Mouse (Mus musculus): ENCODE measurements around the gene H2-Aa.

Gene H2-Aa

DNA sequence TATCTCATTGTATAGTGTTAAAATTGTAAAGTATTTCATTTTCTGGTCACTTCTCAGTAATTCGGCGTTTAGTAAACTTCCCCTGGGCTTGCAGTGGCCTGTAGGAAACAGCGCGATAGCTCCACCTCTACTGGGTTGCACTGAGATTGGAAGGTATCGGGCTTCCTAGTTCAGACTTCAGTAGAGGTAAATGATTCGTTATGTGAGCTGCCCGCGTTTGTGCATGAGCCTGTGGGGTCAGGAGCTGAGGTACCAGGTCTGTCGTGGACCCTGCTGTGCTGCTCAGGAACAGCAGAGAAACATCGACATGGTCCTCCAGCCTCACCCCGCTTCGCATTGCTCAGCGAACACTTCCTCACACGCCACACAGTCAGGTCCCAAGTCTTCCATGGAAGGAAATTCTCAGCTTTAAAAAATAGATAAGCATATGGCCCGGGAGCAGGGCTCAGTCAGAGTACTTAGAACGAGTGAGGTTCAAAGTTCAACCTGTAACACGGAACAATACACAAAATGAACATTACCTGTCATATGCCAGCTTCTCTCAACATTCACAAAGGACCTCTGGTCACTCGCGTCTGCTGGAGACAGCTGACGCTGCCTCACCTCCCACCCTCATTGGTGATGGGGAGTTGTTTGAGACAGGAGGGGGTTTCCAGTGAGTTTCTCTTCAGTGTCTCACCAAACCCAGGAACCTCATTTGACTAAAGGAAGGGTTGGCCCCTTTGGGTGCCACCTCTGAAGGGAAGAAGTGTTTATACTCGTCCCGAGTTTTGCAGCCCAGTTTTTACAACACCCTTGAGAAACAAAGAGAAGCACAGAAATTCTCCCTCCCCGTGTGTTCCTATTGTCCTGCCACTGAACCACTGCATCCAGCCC, 13.3 kb upstream of the H2-Aa start:
- in situ Hi-C loops (cut with MboI, MseI) = no loop called here

DNA sequence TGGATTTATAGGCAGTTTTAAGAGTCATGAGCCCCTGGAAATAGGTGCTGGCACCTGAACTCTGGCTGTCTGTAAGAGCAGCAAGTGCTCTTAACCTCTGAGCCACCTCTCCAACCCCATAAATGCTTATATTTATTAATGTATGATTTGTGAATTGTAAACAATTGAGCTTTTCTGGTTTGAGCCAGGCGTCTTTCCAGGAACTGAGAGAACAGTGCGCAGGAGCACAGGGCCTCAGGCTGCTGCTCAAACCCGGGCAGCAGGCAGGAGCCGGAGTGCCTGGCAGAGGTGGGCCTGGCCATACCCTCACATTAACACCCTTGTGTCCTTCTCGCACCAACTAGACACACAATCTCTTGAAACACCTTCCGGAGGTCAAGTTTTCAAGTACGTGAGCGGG, 12.4 kb upstream of the H2-Aa start:
- in situ Hi-C loops (cut with MboI, MseI) = no loop called here

DNA sequence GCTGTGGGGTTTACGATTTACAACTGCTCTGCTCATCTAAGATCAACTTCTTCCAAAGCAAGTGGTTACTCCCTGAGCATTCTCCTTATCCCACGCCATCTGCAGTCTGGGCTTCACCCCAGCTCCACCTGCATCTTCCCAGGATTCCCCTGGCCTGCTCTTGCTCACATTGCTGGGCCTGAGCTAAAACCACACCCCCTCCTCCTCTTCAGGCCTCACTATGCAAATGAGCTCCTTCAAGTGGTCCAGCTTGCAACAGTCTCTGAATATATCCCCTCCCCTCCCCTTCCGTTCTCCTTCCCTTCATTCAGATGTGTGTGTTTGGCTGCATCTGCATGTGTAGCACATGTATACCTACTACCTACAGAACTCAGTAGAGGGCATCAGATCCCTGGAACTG, 11.7 kb upstream of the H2-Aa start:
- in situ Hi-C loops (cut with MboI, MseI) = no loop called here

DNA sequence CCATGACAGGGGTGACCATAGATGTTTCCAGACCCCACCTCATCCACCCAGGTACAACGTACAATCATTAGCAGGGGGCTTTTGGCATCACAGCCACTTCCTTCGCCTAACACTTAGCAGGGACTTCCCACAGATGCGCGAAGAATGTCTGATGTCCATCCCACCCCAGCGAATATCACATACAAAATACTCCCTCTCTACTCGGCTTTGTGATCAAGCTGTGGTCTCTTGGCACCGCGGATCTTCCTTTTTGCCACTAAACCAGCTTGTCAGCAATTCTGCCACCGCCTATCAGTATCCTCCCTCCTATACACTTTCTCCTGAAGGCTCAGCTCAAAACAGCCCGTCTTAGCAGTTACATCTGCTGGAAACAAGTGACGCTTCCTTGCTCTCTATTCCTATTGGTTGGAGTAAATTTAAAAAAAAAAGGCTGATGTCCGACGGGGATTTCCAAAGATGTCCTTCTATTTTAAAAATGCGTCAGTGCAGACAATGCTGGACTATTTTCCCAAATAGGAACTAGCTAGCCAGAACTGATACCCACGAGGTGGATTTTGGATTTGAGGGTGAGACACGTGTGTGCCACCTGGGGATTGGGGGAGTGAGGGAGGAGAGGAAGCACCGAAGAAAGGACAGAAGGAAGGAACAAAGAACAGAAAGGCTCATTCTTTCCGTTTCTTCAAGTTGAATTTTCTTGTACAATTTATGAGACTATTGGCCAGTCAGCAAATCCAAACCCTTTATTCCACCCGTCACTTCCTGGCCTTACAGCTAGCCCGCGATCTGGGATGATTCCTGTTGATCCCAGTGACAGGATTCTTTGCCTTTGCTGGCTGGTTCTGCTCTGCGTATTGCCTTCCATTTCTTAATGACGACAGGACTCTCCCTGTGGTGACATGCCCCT, 8.5 kb upstream of the H2-Aa start:
- in situ Hi-C loops (cut with MboI, MseI) = no loop called here

- in situ Hi-C loops (cut with MboI, MseI) = no loop called here
Observed at GRCm38 (mm10) chr17:34295307-34295706, 7.7 kb upstream of the H2-Aa start.

GRCm38 (mm10) chr17:34294249-34294648, 6.6 kb upstream of the H2-Aa start:
- in situ Hi-C loops (cut with MboI, MseI) = no loop called here

GRCm38 (mm10) chr17:34293533-34293932, 5.9 kb upstream of the H2-Aa start:
- in situ Hi-C loops (cut with MboI, MseI) = no loop called here

- in situ Hi-C loops (cut with MboI, MseI) = no loop called here
Observed at GRCm38 (mm10) chr17:34292570-34292969, 4.9 kb upstream of the H2-Aa start.

GRCm38 (mm10) chr17:34291609-34292008, 4.0 kb upstream of the H2-Aa start:
- in situ Hi-C loops (cut with MboI, MseI) = no loop called here

DNA sequence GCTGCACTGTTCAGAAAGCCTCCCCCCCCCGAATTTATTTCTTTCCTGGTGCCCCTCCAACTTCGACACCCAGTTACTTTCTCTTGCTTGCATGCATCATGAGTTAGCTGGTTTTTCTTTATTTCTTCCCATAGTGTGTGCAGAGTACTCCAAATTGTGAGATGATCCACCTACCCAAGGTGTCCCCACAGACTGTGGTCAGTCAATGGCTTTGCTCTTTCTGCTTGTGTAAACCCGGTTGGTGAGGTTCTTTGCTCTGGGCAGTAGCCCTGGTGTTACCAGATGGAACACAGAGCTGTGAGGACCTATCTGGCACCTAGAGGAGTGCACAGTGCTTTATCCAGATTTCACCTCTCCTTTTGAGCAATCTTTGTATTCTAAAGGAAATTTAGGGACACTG, 508 bp upstream of the H2-Aa start:
- in situ Hi-C loops (cut with MboI, MseI) = no loop called here

GRCm38 (mm10) chr17:34286999-34287398, 624 bp downstream of the H2-Aa start:
- in situ Hi-C loops (cut with MboI, MseI) = no loop called here

DNA sequence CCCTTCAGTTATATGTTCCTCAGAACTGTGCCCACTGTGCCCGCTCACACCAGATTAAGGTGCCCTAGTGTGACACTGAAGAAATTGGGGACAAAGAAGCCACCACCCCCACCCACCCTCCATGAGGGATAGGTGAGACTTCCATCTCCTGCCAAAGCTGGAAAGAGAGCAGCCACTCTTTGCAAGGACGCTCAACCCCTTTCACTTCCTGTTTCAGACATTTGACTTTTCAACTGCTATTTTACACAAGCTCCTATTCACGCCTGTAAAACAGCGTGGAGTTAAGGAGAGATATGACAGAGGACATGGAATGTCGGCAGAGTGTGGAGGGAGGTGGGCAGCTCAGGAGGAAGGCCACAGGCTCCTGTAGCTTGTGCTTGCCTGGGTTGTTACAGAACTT, 1.1 kb downstream of the H2-Aa start:
- in situ Hi-C loops (cut with MboI, MseI) = no loop called here

GRCm38 (mm10) chr17:34285848-34286247, 1.8 kb downstream of the H2-Aa start:
- in situ Hi-C loops (cut with MboI, MseI) = no loop called here

GRCm38 (mm10) chr17:34285371-34285770, 2.3 kb downstream of the H2-Aa start:
- in situ Hi-C loops (cut with MboI, MseI) = no loop called here

GRCm38 (mm10) chr17:34281836-34282235, 5.8 kb downstream of the H2-Aa start:
- in situ Hi-C loops (cut with MboI, MseI) = loop anchor here in 1 of 2 experiments (5.0 kb wide), 1 partner anchor 40 kb away; no protein-coding TSS in a partner anchor

DNA sequence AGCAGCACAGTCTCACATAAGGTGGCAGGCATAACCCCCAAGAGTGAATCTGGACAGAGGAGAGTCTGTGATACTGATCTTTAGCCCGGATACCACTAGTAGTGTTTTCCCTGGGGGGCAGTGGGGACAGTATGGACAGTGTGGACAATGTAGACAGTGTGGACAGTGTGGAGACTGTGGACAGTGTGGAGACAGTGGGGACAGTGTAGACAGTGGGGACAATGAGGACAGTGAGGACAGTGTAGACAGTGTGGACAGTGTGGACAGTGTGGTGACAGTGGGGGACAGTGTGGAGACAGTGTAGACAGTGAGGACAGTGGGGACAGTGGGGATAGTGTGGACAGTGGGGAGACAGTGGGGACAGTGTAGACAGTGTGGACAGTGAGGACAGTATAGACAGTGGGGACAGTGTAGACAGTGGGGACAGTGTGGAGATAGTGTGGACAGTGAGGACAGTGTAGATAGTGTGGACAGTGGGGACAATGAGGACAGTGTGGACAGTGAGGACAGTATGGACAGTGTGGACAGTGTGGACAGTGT, 7.1 kb downstream of the H2-Aa start:
- in situ Hi-C loops (cut with MboI, MseI) = loop anchor here in 1 of 2 experiments (5.0 kb wide), 1 partner anchor 42 kb away; no protein-coding TSS in a partner anchor

- in situ Hi-C loops (cut with MboI, MseI) = no loop called here
Observed at GRCm38 (mm10) chr17:34272102-34272501, 15.5 kb downstream of the H2-Aa start.

DNA sequence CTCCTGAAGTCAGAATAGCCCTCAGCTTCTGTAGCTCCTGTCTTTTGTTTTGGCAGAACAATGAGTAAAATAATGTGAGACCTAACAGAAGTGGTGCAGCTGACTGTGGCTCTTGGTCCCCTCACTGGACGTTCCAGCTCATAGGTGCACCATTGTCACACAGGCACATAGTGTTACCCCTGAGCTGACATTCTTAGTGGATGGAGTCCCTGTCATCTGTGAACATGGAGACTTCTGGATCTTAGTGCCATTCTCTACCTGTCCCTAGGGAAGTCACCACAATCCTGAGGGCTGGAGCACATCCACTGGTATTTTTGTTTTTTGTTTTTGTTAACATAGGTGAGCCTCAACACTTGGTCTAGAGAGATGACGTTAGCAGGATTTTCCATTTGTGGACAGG, 16.7 kb downstream of the H2-Aa start:
- in situ Hi-C loops (cut with MboI, MseI) = no loop called here

- in situ Hi-C loops (cut with MboI, MseI) = no loop called here
Observed at GRCm38 (mm10) chr17:34270230-34270629, 17.4 kb downstream of the H2-Aa start.

- in situ Hi-C loops (cut with MboI, MseI) = no loop called here
Observed at GRCm38 (mm10) chr17:34269817-34270216, 17.8 kb downstream of the H2-Aa start.

GRCm38 (mm10) chr17:34268748-34269147, 18.9 kb downstream of the H2-Aa start:
- in situ Hi-C loops (cut with MboI, MseI) = no loop called here

DNA sequence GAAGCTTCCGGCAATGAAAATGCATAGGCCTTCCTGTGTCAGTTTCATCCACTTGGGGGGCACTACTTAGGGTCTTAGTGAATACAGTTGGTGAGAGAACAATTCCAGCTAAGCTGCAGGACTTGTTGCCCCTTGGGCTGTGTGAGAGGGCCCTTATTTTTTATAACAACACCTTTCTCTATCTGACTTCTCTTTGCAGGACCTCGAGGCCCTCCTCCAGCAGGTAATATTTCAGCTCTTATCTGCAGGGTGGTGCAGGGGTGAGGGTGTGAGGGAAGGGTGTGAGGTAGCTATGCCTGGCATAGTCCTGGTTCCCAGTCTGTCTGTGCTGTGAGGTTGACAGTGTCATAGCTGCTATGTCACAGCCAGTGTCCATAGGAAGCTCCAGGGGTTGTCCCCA, 19.4 kb downstream of the H2-Aa start:
- in situ Hi-C loops (cut with MboI, MseI) = no loop called here
